Mouse (Mus musculus) monocyte, adult 2 months (primary cell): ENCODE data around the gene Vmn1r228.

Experiments
- DNase-seq, 2 experiments: peaks; one replicate each; pipeline ENCODE4 v3.0.0; 2022; ENCODE audit warnings: low spot score in 2 of 2, low read depth in 1 of 2

The Vmn1r228 gene

GRCm38 (mm10) chr17:20786057-20786456 is at the start of gene Vmn1r228:
Vmn1r228 (minus strand) TSS chr17:20786157.
- DNase-seq = no peak

- no peak for DNase-seq
These were observed 25.3 kb upstream of the Vmn1r228 start, which contains the start of gene Vmn1r229 for GRCm38 (mm10) chr17:20811255-20811654. Vmn1r229 (plus strand) TSS chr17:20811555.

- no peak for DNase-seq
These were observed 56.4 kb downstream of the Vmn1r228 start, which contains the start of gene Vmn1r227 for GRCm38 (mm10) chr17:20729543-20729942. Vmn1r227 (plus strand) TSS chr17:20729843.
